Mouse (Mus musculus) liver, embryonic 14.5 days (tissue): ENCODE measurements around the gene Ap3b2.

Experiments
- CTCF ChIP-seq: IDR thresholded peaks from 2 replicates; pipeline ENCODE4 v1.5.1; 2016; ENCODE audit warnings: antibody characterized with exemption, low read depth, control low read depth
- EP300 ChIP-seq: IDR thresholded peaks from 2 replicates; pipeline ENCODE4 v1.6.1; 2016; ENCODE audit warnings: antibody characterized with exemption, low read depth

GRCm38 (mm10) chr7:81539565-81539964 is 45.8 kb upstream of the Ap3b2 start:
- TF ChIP-seq CTCF (no peak), EP300 (no peak)
